Mouse (Mus musculus) embryo, embryonic 10 days (tissue): ENCODE results near the gene Olfr1501.
"Not testable (repeated sequence)": the region's sequence is repeated elsewhere in the genome, so short reads cannot be mapped to it uniquely, and the experiment has no call there.

Experiments used
- DNase-seq: peaks from one replicate; pipeline ENCODE4 v3.0.0-alpha.2; 2015; ENCODE audit warnings: low spot score

Olfr1501 gene

DNA sequence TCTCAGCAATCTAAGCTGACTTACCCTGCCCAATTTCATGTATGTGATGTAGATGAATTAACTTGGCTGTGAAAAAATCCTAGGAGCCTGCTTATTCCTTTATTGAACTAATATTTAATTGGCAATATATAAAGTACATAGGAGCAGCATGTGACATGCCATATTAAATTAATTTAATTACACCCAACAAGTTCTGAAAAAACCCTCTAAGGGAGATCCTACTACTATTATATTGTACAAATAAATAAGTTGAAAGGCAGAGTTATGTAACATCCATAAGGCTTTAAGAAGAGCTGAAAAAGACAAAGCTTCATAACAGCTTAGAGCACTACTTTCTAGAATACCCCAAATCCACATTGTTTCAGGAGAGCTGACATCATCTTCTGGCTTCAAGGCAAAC lies at the start of gene Olfr1501:
TSS of gene Olfr1501 (minus strand) at position 101 of the 400 bp plus-strand sequence.
- not testable (repeated sequence) for DNase-seq

DNA sequence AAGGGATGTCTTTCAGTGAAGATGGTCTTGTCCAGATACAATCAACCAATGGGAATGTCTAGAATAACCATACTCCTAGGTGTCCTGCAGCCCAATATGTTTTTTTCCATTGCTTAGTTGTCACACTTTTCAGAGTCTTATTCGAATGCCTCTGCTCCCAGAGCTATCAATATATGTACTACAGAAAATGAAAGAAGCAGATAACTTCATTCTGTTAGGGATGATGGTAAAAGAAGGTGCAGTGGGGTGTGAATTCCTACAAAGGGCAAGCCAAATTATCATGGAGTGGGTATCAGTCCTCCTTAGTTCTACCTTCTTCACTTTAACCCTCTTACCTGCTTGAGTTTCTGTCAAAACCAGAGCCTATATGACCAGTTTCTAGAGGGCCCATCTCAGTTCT lies 47.3 kb upstream of the Olfr1501 start, which contains the start of gene Olfr1504:
TSS of gene Olfr1504 (minus strand) at position 101 of the 400 bp plus-strand sequence.
- DNase-seq = no peak

DNA sequence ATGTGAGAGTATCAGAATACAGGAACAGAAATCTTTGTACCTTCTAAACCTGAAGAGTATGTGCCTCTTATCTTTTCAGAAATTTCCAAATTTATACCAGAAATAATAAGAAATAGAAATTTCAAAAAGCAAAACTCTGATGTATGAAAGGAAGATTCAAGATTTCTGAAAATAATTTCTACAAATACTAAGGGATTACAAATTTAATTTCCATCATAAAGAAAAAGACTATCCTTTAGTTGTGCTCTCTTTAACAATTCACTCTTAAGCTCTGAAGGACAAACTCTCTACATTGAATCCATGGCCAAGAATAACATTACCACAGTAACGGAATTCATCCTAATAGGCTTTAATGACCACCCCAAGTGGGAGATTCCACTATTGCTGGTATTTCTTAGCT lies 11.0 kb upstream of the Olfr1501 start, which contains the start of gene Olfr1502:
TSS of gene Olfr1502 (plus strand) at position 301 of the 400 bp plus-strand sequence.
- no peak for DNase-seq

DNA sequence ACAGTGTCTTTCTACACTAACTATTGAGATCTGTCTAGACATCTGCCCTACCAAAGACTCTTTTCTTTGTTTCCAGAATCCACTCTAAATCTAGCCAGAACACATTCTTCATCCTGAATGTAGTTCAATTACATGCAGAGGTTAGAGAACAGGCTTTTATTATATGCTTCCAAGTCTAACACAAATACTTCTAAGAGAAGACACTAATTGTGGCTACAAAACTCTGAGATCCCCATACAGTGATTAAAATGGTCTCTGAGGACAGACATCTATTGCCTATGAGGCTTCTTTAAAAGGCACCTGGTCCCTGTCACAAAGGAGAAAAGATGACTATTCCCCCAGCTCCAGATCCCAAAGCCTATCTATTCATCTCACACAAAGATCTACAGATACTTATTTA lies 20.1 kb downstream of the Olfr1501 start, which contains the start of gene Olfr1500:
TSS of gene Olfr1500 (minus strand) at position 101 of the 400 bp plus-strand sequence.
- no peak for DNase-seq

DNA sequence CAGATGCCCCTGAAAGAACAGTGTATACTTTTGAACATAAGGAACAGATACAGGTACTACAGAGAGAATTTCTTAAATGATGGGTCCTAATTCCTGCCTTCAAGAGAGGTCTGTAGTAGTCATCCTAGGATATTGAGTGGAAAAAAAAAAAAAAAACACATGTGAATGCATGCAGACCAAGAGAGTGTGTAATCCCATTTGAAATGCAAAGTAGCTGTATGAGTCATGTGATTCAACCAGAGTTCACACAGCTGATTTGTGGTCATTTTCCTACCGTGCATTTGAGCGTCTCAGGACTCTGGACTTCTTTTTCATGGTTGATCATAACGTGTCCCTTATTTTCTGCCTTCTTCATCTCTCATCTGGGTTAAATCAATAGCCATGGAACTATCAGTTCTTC lies 22.0 kb downstream of the Olfr1501 start:
- no peak for DNase-seq

DNA sequence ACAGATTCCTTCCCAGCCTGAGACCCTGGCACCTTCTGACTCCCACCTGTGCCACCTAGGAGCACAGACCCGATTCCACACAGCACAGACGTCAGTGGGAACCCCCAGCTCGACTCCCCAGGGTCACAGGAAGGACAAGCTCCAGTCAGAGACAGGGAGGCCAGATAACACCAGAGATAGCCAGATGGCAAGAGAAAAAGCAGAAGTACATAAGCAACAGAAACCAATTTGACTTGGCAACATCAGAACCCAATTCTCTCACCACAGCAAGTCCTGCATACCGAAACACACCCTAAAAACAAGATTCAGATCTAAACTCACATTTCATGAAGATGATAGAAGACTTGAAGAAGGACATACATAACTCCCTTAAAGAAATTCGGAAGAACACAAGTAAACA lies 29.6 kb downstream of the Olfr1501 start:
- no peak for DNase-seq

DNA sequence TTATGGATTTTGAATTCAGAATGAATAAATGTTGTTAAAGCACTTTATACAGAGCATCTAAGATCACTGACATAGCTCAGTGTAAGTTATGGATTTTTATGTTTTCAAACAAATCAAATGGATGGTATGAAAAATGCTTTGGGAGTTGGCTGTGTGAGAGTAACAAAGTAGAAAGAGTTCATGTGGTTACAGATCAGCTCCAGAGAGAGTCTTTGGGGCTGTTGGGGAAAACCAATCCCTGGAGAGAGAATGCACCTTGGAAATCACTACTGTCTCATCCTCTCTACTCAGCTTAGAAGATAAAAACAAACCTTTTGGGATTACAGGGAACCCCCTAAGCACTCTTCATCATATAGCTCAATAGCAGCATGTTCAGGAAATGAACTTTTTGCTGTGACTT lies 31.1 kb downstream of the Olfr1501 start, which contains the start of gene Olfr1499:
TSS of gene Olfr1499 (minus strand) at position 101 of the 400 bp plus-strand sequence.
- no peak for DNase-seq

DNA sequence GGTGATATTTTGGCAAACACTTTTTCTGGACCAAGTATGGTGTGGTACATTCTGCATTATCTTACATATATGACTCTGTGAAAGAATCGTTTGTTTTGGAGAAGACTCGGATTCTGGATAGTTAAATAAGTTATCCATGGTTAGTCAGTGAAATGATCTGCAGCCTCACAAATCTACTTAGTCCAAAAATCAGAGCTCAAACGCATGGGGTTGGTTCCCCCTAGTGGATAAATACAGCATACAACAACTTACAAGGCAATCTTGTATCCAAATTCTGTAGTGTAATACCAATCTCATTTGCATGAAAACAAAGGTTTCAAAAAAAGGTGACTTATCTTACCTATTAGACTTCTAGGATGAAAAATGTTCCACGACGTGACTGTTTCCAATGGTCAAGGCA lies 31.7 kb downstream of the Olfr1501 start:
- peak; percentile 6 for DNase-seq

DNA sequence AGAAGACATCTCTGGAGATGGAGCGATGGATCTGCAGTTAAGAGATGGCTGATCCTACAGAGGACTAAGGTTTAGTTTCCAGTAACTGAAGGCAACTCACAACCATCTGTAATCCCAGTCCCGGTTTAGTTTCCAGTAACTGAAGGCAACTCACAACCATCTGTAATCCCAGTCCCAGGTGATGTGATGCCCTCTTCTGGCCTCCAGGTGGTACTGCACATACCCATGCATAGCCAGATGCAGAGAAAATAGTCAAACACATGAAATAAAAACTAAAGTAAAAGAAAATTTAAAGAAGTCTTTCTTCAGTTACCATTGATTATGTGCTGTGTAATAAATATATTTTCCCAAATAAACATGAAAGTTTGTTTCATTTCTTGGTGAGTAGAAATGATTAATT lies 37.7 kb downstream of the Olfr1501 start:
- DNase-seq = no peak

DNA sequence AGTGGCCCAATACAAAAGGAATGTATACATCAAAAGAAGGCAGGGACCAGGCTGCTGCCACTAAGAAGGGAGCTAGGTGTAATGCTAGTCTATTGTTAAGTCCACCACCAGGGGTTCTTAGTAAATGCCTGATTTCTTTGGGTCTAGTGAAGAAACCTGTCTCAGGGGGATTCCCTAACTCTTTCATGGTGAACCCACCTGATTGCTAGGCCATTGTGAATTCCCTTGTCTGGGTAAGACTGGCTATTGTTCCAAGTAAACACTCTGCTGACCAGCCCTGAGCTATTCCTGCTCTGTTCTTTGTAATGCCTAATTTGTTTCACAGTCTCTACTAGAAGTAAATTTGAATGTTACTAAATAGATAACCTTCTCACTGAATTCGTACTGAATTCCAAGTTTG lies 45.0 kb downstream of the Olfr1501 start:
- DNase-seq = not testable (repeated sequence)

DNA sequence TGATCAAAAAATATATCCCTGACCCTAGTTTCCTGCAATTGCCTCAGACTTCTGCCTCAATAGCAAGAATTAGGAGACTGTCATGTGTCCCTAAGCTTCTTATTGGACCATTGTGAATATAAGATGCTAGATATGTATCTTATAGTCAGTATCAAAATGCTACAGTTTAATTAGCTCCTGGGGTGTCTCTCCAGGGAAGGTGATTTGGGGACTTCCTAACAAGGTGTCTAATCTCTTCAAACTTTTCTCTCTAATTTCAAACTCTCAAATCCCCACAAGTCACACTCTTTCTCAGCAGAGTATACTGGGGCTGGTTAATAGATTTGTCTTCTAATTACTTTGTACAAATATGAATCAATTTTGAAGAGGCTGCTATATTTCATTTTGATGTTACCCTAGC lies 52.4 kb downstream of the Olfr1501 start, which contains the start of gene Olfr1497:
TSS of gene Olfr1497 (minus strand) at position 101 of the 400 bp plus-strand sequence.
- DNase-seq = no peak
